Mouse (Mus musculus): ENCODE measurements around the gene Mrgprf.

DNA sequence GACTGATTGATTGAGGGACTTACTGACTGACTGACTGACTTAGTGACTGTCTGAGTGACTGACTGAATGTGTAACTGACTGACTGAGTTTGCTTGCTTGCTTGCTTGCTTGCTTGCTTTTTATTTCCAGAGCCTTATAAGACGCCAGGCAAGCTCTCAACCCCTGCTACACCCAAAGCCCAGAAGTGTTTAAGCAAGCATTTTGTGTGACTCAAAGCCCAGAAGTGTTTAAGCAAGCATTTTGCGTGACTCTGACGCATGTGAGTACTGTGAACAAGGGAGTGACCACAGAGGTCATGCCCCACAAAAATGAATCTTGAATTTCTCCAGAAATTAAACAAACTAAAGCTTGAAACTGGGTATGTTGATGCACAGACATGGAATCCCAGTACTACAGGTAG lies 16.3 kb upstream of the Mrgprf start:
- TF ChIP-seq CTCF (IDR thresholded peaks at IDR 0.05; ENCODE audit: low read depth, low read length) (no peak), POLR2A (IDR thresholded peaks at IDR 0.05; ENCODE audit: extremely low read depth, insufficient read depth, low read length) (no peak)
